8 mouse cellular contexts compared by ENCODE assay signal in the genomic region with DNA sequence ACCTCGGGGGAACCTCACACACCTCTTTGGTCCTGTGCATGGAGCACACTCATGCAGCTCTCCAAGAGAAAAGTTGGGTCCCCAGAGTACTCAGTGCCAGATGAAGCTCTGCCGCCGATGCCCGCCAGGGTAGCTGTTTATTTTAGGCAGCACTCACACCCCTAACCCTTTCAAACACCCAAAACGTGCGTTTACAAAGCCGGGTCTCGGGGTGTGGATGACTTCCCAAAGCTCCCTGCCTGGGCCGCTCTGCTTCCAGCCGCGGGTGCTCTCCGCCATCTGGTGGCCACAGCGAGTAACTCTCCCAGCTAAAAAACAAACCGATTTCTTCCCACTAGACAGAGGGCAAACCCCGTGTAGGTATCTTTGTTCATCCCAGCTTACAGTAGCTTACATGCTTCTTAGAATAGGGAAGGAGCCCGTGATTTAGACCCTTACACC. TPM values are rescaled to one million over a fixed set of nuclear protein-coding genes. Genes with fewer than 3 reads are reported as not detected.
A peak's percentile ranks its signal among the peaks of the same experiment; 100 is the strongest.
DNase-seq lines count a peak whose midpoint lies in the region; ATAC-seq and TF ChIP-seq lines count a peak whose summit lies in the region.

No protein-coding gene starts in this region.

- no peak overlapping the region for H3K27ac ChIP-seq in ES-E14 (ENCODE audit: insufficient read depth, low read depth, low read length, poor library complexity, severe bottlenecking)
- H3K27ac ChIP-seq in forebrain, embryonic 10.5 days, result no peak overlapping the region
- no peak overlapping the region for H3K27ac ChIP-seq in liver, postnatal 0 days (ENCODE audit: low read depth)
- no peak overlapping the region for H3K27ac ChIP-seq in neural tube, embryonic 12.5 days

- no peaks in the 10 kb centered on the region for H3K9me3 ChIP-seq in ES-E14 (ENCODE audit: control insufficient read depth, insufficient read depth, low read depth, low read length)
- H3K9me3 ChIP-seq in forebrain, embryonic 10.5 days, result peaks cover 4% of the 10 kb centered on the region; the same call in 1 of the 2 replicates
- H3K9me3 ChIP-seq in liver, postnatal 0 days (ENCODE audit: low read length), result no peaks in the 10 kb centered on the region
- H3K9me3 ChIP-seq in neural tube, embryonic 12.5 days, result no peaks in the 10 kb centered on the region; the same call in 1 of the 2 replicates

- intact Hi-C loops in heart, postnatal 10 days (cut with DNase I), result loop anchor here (1.0 to 5.0 kb wide), 3 partner anchors 337 to 436 kb away; a partner anchor contains a TSS

- ATAC-seq in liver, postnatal 0 days, result peak; percentile 80
- ATAC-seq in neural tube, embryonic 12.5 days (ENCODE audit: low FRiP score, low read depth), result peak; percentile 77

- TF ChIP-seq CTCF in brain, embryonic 14.5 days (IDR thresholded peaks at IDR 0.05; ENCODE audit: borderline replicate concordance, extremely low read depth, insufficient read depth, insufficient read length), result peak; percentile 93
- TF ChIP-seq CTCF in liver, postnatal 0 days (IDR thresholded peaks at IDR 0.05; ENCODE audit: low read depth), result peak; percentile 85

- H3K4me3 ChIP-seq in ES-E14 (ENCODE audit: insufficient read depth in 1 of 2, low read depth in 1 of 2, low read length in 2 of 2, poor library complexity in 1 of 2, severe bottlenecking in 1 of 2), result peak overlapping the region; percentile 43 to 73
- H3K4me3 ChIP-seq in forebrain, embryonic 10.5 days, result peak overlapping the region; percentile 48
- 0 out of 2 replicates have a peak overlapping the region, but pooled peaks have one; percentile 0 for H3K4me3 ChIP-seq in liver, postnatal 0 days (ENCODE audit: low read depth, low read length)
- H3K4me3 ChIP-seq in neural tube, embryonic 12.5 days, result no peak overlapping the region; the same call in 1 of the 2 replicates

- no peak for TF ChIP-seq EP300 in liver, postnatal 0 days (IDR thresholded peaks at IDR 0.05; ENCODE audit: low read depth)

- DNase-seq in ES-E14 (ENCODE audit: low read depth, low spot score), result no peak
- DNase-seq in brain, embryonic 14.5 days (ENCODE audit: low read depth), result peak; percentile 88
- peak; percentile 86 for DNase-seq in forebrain, embryonic 10.5 days (ENCODE audit: extremely low spot score, low spot score)
- DNase-seq in heart, postnatal 10 days, result peak; percentile 78 to 84
- peak; percentile 73 to 74 for DNase-seq in kidney, postnatal 25 days
- DNase-seq in liver, postnatal 0 days, result peak; percentile 78
- peak; percentile 55 to 75 for DNase-seq in thymus, postnatal 10 days (ENCODE audit: low spot score in 2 of 2)

- in situ Hi-C loops in ES-E14 (cut with MboI; ENCODE audit: low sequenced_read_pairs in 2 of 2, unreplicated experiment in 2 of 2), result loop anchor here (10.0 to 25.0 kb wide), 2 partner anchors 425 to 427 kb away; no protein-coding TSS in a partner anchor

- WGBS in forebrain, embryonic 10.5 days, result under 1% methylated on average over 16 of the region's 16 CpGs
- WGBS in liver, postnatal 0 days (ENCODE audit: insufficient replicate concordance), result under 1% methylated on average over 16 of the region's 16 CpGs
- WGBS in neural tube, embryonic 12.5 days, result under 1% methylated on average over 16 of the region's 16 CpGs

- H3K4me2 ChIP-seq in liver, postnatal 0 days (ENCODE audit: low read depth, low read length), result peak overlapping the region; percentile 73
- H3K4me2 ChIP-seq in neural tube, embryonic 12.5 days (replicated peaks), result peak overlapping the region; percentile 58

- no peak for TF ChIP-seq POLR2A in brain, embryonic 14.5 days (IDR thresholded peaks at IDR 0.05; ENCODE audit: borderline replicate concordance, extremely low read depth, insufficient read depth, insufficient read length, poor library complexity, severe bottlenecking)

- peaks cover 0 to 2% of the 10 kb centered on the region in 2 experiments; a peak in 1 of 4 replicates for H3K4me1 ChIP-seq in ES-E14 (ENCODE audit: control insufficient read depth in 2 of 2, insufficient read depth in 2 of 2, low read length in 2 of 2, poor library complexity in 1 of 2)
- peaks cover 42% of the 10 kb centered on the region for H3K4me1 ChIP-seq in forebrain, embryonic 10.5 days
- peaks cover 11% of the 10 kb centered on the region for H3K4me1 ChIP-seq in liver, postnatal 0 days (ENCODE audit: insufficient read depth)
- H3K4me1 ChIP-seq in neural tube, embryonic 12.5 days, result peaks cover 20% of the 10 kb centered on the region

- H3K27me3 ChIP-seq in forebrain, embryonic 10.5 days (ENCODE audit: poor library complexity, severe bottlenecking), result peaks cover 70% of the 10 kb centered on the region
- H3K27me3 ChIP-seq in liver, postnatal 0 days (ENCODE audit: insufficient read depth, low read length), result peaks cover 48% of the 10 kb centered on the region
- peaks cover 47% of the 10 kb centered on the region for H3K27me3 ChIP-seq in neural tube, embryonic 12.5 days (replicated peaks)

- peak overlapping the region; percentile 61; the same call in 1 of the 2 replicates for H3K9ac ChIP-seq in ES-E14 (ENCODE audit: insufficient read depth, low read depth, low read length, poor library complexity, severe bottlenecking)
- H3K9ac ChIP-seq in liver, postnatal 0 days (replicated peaks), result no peak overlapping the region
- no peak overlapping the region for H3K9ac ChIP-seq in neural tube, embryonic 12.5 days

- no peaks in the 10 kb centered on the region for H3K36me3 ChIP-seq in ES-E14 (ENCODE audit: control insufficient read depth, insufficient read depth, low read length, poor library complexity, severe bottlenecking)
- no peaks in the 10 kb centered on the region for H3K36me3 ChIP-seq in forebrain, embryonic 10.5 days (replicated peaks)
- no peaks in the 10 kb centered on the region for H3K36me3 ChIP-seq in liver, postnatal 0 days (replicated peaks; ENCODE audit: insufficient read depth, low read length)
- H3K36me3 ChIP-seq in neural tube, embryonic 12.5 days, result no peaks in the 10 kb centered on the region

TF ChIP-seq in ES-E14, 5 proteins besides CTCF, POLR2A, EP300 and RAD21:
- TF ChIP-seq ZNF384 (IDR thresholded peaks at IDR 0.05; ENCODE audit: low read depth, low read length) (no peak), ZC3H11A (IDR thresholded peaks at IDR 0.05; ENCODE audit: borderline replicate concordance, low read depth, low read length) (peak; percentile 91)

RNA-seq across cellular contexts. Expression of a gene that starts 11.6 kb away (rescaled TPM):
- 1.1 and 3.2 TPM in 2 replicates for total RNA-seq in ES-E14 (2012; rRNA removed)
- polyA plus RNA-seq in brain, embryonic 14.5 days (2012; rRNA removed), result 12.6 and 33.7 TPM in 2 replicates
- 6.2 and 7.7 TPM in 2 replicates for polyA plus RNA-seq in forebrain, embryonic 10.5 days (2016; fragmentation: Nextera tagmentation; extraction: Ambion mirVana)
- not detected for total RNA-seq in heart, postnatal 10 days (2021)
- not detected in 2 replicates for polyA plus RNA-seq in liver, postnatal 0 days (2015; fragmentation: Nextera tagmentation; extraction: Ambion mirVana)
- 0.05 and 0.08 TPM in 2 replicates for polyA plus RNA-seq in neural tube, embryonic 12.5 days (2016; fragmentation: Nextera tagmentation; extraction: Ambion mirVana)

RNA-seq across cellular contexts. Expression of a gene that starts 16.5 kb away (rescaled TPM):
- 73.3 and 78.4 TPM in 2 replicates for total RNA-seq in ES-E14 (2012; rRNA removed)
- 44.5 and 60.5 TPM in 2 replicates for polyA plus RNA-seq in brain, embryonic 14.5 days (2012; rRNA removed)
- polyA plus RNA-seq in forebrain, embryonic 10.5 days (2016; fragmentation: Nextera tagmentation; extraction: Ambion mirVana), result 40.0 and 42.1 TPM in 2 replicates
- total RNA-seq in heart, postnatal 10 days (2021), result 100 to 1,000 TPM; 171 to 176 TPM
- 12.5 and 13.9 TPM in 2 replicates for polyA plus RNA-seq in liver, postnatal 0 days (2015; fragmentation: Nextera tagmentation; extraction: Ambion mirVana)
- polyA plus RNA-seq in neural tube, embryonic 12.5 days (2016; fragmentation: Nextera tagmentation; extraction: Ambion mirVana), result 63.5 and 67.0 TPM in 2 replicates
